Mouse (Mus musculus) G1E (cell line): ENCODE measurements around the gene Gm17387. TPM values are rescaled to one million over a fixed set of nuclear protein-coding genes. Genes with fewer than 3 reads are reported as not detected.

Experiments
- ATAC-seq: 2 replicates; pipeline ENCODE4 v1.8.0; 2016; ENCODE audit warnings: mild to moderate bottlenecking; ENCODE audit not compliant: insufficient number of reproducible peaks, poor library complexity, low FRiP score, severe bottlenecking; ENCODE audit errors: extremely low read depth
- DNase-seq: peaks from one replicate; pipeline ENCODE4 v3.0.0; 2012; ENCODE audit warnings: low spot score
- H3K27me3 ChIP-seq: 2 replicates; pipeline ENCODE4 v1.6.1; 2012; ENCODE audit warnings: mild to moderate bottlenecking, low read length, inconsistent platforms; ENCODE audit not compliant: insufficient read depth
- H3K36me3 ChIP-seq: replicated peaks from 2 replicates; pipeline ENCODE3; 2012; ENCODE audit warnings: mild to moderate bottlenecking, inconsistent platforms
- H3K4me1 ChIP-seq: 2 replicates; pipeline ENCODE4 v1.6.1; 2012; ENCODE audit warnings: low read depth, low read length, inconsistent platforms, mixed read lengths; ENCODE audit not compliant: insufficient read depth
- H3K4me3 ChIP-seq: 2 replicates; pipeline ENCODE4 v1.5.1; 2012; ENCODE audit warnings: low read depth, mild to moderate bottlenecking, inconsistent platforms, low read length, moderate library complexity, mixed read lengths
- H3K9me3 ChIP-seq: replicated peaks from 2 replicates; pipeline ENCODE4 v1.6.1; 2012; ENCODE audit warnings: inconsistent platforms
- CTCF ChIP-seq: IDR thresholded peaks from 2 replicates; pipeline ENCODE4 v1.5.1; 2012; ENCODE audit warnings: low read depth, low read length, inconsistent platforms, mixed read lengths
- GATA1 ChIP-seq: IDR thresholded peaks from 2 replicates; pipeline ENCODE4 v1.6.1; 2012; ENCODE audit warnings: borderline replicate concordance, low read length, inconsistent platforms, mixed read lengths
- GATA2 ChIP-seq: IDR thresholded peaks from 2 replicates; pipeline ENCODE4 v1.6.1; 2012; ENCODE audit warnings: low read depth, low read length, inconsistent platforms, borderline replicate concordance
- POLR2AphosphoS5 ChIP-seq: IDR thresholded peaks from 2 replicates; pipeline ENCODE4 v1.6.1; 2012; ENCODE audit warnings: low read depth, low read length, inconsistent platforms; ENCODE audit not compliant: insufficient replicate concordance
- TAL1 ChIP-seq: conservative IDR thresholded peaks from 2 replicates; pipeline ENCODE4 v1.6.1; 2012; ENCODE audit warnings: low read depth, low read length, inconsistent platforms, mixed read lengths
- polyA plus RNA-seq: library from polyadenylated mRNA; stranded (reverse); fragments of >175 nt; gene quantifications from 2 replicates; pipeline ENCODE4 v1.2.3, GENCODE M21; 2012
- total RNA-seq, 2 experiments: library from RNA; stranded (forward) in 1 of 2; stranded (reverse) in 1 of 2; fragments of 200-1000 nt in 1 of 2; fragments of >200 nt in 1 of 2; fragmentation: Nextera tagmentation in 1 of 2; gene quantifications; 2 replicates each; pipeline ENCODE4 v1.2.3; 2014 to 2017

Gm17387 gene
- total and polyA plus RNA-seq, 3 experiments, result not detected

DNA sequence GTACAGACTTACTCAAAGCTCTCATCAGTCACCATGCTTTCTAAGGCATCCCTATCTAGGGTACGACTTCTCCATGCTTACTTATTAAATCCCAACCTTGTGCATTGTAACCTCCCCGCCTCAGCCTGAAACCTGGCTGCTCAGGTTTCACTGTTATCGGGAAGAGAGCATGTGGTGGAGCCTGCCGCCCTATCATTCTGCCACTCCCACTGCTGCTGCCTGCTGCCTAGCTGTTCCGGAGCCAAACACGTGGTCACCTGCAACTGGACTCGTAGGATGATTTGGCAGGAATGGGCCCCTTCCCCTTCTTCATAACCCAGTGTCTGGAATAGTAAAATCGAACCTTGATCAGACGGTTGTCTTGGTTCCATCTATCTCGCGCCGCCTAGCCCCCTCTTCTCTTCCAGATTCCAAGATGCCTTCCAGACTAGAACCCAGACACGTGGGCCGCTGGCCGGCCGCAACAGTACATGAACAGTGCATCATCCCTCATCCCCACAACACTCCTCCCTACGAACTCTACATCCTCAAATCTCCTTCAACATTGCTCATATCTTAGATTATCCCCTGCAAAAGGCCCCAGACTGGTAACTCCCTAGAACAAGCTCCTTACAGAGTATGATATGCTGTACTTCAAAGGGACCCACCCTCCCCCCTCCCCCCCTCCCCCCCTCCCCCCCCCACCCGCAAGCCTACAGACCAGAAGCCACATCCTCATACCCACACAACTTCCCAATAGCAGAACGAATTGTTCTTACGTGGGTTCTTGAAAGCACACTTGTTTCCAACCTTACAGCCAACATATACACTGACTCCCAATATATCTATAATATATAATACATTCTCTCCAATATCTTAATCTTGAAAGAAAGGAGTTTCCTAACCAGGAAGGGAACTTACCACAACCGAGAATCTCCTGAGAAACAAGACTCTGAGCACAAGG is 9.4 kb downstream of the Gm17387 start:
- Histone ChIP-seq H3K27me3 (peaks cover 19% of the 10 kb centered on the region), H3K4me3 (no peak overlapping the region), H3K4me1 (no peaks in the 10 kb centered on the region), H3K9me3 (no peaks in the 10 kb centered on the region), H3K36me3 (no peaks in the 10 kb centered on the region)
- DNase-seq (no peak), ATAC-seq (no peak)
- TF ChIP-seq GATA1, result no peak
- TF ChIP-seq POLR2AphosphoS5, result no peak
- no peak for TF ChIP-seq GATA2
- TF ChIP-seq CTCF, result no peak
- no peak for TF ChIP-seq TAL1

GRCm38 (mm10) chr7:141039386-141040107 is 10.6 kb downstream of the Gm17387 start:
- Histone ChIP-seq H3K27me3 (peaks cover 12% of the 10 kb centered on the region), H3K36me3 (no peaks in the 10 kb centered on the region), H3K4me1 (no peaks in the 10 kb centered on the region), H3K9me3 (no peaks in the 10 kb centered on the region), H3K4me3 (no peak overlapping the region)
- ATAC-seq, result no peak
- no peak for DNase-seq
- TF ChIP-seq CTCF, result no peak
- TF ChIP-seq POLR2AphosphoS5, result no peak
- no peak for TF ChIP-seq GATA1
- TF ChIP-seq GATA2, result no peak
- no peak for TF ChIP-seq TAL1

GRCm38 (mm10) chr7:141040867-141041606 is 12.1 kb downstream of the Gm17387 start:
- Histone ChIP-seq H3K4me3 (no peak overlapping the region), H3K27me3 (peaks cover 14% of the 10 kb centered on the region), H3K9me3 (no peaks in the 10 kb centered on the region), H3K36me3 (no peaks in the 10 kb centered on the region), H3K4me1 (no peaks in the 10 kb centered on the region)
- TF ChIP-seq GATA2 (no peak), CTCF (no peak), GATA1 (no peak), POLR2AphosphoS5 (no peak), TAL1 (no peak)
- DNase-seq (no peak), ATAC-seq (no peak)

GRCm38 (mm10) chr7:141041661-141042060 is 12.7 kb downstream of the Gm17387 start:
- DNase-seq (no peak), ATAC-seq (no peak)
- H3K4me1 ChIP-seq, result no peaks in the 10 kb centered on the region
- no peak overlapping the region for H3K4me3 ChIP-seq
- TF ChIP-seq CTCF (no peak), GATA1 (no peak), POLR2AphosphoS5 (no peak), GATA2 (no peak), TAL1 (no peak)
- peaks cover 17% of the 10 kb centered on the region for H3K27me3 ChIP-seq
- H3K36me3 ChIP-seq, result no peaks in the 10 kb centered on the region
- no peaks in the 10 kb centered on the region for H3K9me3 ChIP-seq

GRCm38 (mm10) chr7:141042539-141042938 is 13.6 kb downstream of the Gm17387 start:
- TF ChIP-seq CTCF (no peak), GATA1 (no peak), POLR2AphosphoS5 (no peak), TAL1 (no peak), GATA2 (no peak)
- H3K4me3 ChIP-seq, result no peak overlapping the region
- H3K4me1 ChIP-seq, result peaks cover 8% of the 10 kb centered on the region; the same call in 1 of the 2 replicates
- no peak for DNase-seq
- ATAC-seq, result no peak
- no peaks in the 10 kb centered on the region for H3K9me3 ChIP-seq
- peaks cover 22% of the 10 kb centered on the region for H3K27me3 ChIP-seq
- H3K36me3 ChIP-seq, result no peaks in the 10 kb centered on the region
